Mouse (Mus musculus) heart, embryonic 15.5 days (tissue): ENCODE results near the gene Lcmt1. TPM values are rescaled to one million over a fixed set of nuclear protein-coding genes. Genes with fewer than 3 reads are reported as not detected.

ENCODE experiments used
- ATAC-seq: fragments of 200-750 bp; cut with Nextera tagmentation; replicated peaks from 2 replicates; pipeline ENCODE4 v1.8.0; 2017; ENCODE audit warnings: low read depth, moderate TSS enrichment; ENCODE audit not compliant: insufficient number of reproducible peaks, insufficient read depth, low FRiP score
- H3K27ac ChIP-seq: fragments of 300-500 bp; sonication (generic); 2 replicates; pipeline ENCODE4 v1.5.1; 2015; ENCODE audit warnings: mild to moderate bottlenecking, inconsistent platforms
- H3K27me3 ChIP-seq: fragments of 300-500 bp; sonication (generic); 2 replicates; pipeline ENCODE4 v1.6.1; 2015; ENCODE audit warnings: inconsistent platforms
- H3K36me3 ChIP-seq: fragments of 300-500 bp; sonication (generic); 2 replicates; pipeline ENCODE4 v1.6.1; 2015; ENCODE audit warnings: mild to moderate bottlenecking, inconsistent platforms
- H3K4me1 ChIP-seq: fragments of 300-500 bp; sonication (generic); replicated peaks from 2 replicates; pipeline ENCODE4 v1.6.1; 2015; ENCODE audit warnings: inconsistent platforms
- H3K4me2 ChIP-seq: fragments of 300-500 bp; sonication (generic); 2 replicates; pipeline ENCODE4 v1.6.1; 2015; ENCODE audit warnings: inconsistent platforms, mild to moderate bottlenecking, moderate library complexity
- H3K4me3 ChIP-seq: fragments of 300-500 bp; sonication (generic); 2 replicates; pipeline ENCODE4 v1.5.1; 2015; ENCODE audit warnings: mild to moderate bottlenecking, inconsistent platforms
- H3K9ac ChIP-seq: fragments of 300-500 bp; sonication (generic); 2 replicates; pipeline ENCODE4 v1.6.1; 2015; ENCODE audit warnings: mild to moderate bottlenecking, inconsistent platforms
- H3K9me3 ChIP-seq: fragments of 300-500 bp; sonication (generic); replicated peaks from 2 replicates; pipeline ENCODE4 v1.6.1; 2016; ENCODE audit warnings: inconsistent platforms
- WGBS: fragments of 180-500 bp; shearing (Covaris S2); methylation state at CpG from one replicate; pipeline ENCODE4 v1.1.7; 2015; ENCODE audit warnings: mixed read lengths; 5-methylcytosine and 5-hydroxymethylcytosine counted together
- polyA plus RNA-seq: library from polyadenylated mRNA; unstranded; fragments of >200 nt; fragmentation: Nextera tagmentation; extraction: Ambion mirVana; gene quantifications from 2 replicates; pipeline ENCODE4 v1.2.1, GENCODE M21; 2015

The Lcmt1 gene
- polyA plus RNA-seq, 1 experiment from 2014 or later = 35.2 TPM

DNA sequence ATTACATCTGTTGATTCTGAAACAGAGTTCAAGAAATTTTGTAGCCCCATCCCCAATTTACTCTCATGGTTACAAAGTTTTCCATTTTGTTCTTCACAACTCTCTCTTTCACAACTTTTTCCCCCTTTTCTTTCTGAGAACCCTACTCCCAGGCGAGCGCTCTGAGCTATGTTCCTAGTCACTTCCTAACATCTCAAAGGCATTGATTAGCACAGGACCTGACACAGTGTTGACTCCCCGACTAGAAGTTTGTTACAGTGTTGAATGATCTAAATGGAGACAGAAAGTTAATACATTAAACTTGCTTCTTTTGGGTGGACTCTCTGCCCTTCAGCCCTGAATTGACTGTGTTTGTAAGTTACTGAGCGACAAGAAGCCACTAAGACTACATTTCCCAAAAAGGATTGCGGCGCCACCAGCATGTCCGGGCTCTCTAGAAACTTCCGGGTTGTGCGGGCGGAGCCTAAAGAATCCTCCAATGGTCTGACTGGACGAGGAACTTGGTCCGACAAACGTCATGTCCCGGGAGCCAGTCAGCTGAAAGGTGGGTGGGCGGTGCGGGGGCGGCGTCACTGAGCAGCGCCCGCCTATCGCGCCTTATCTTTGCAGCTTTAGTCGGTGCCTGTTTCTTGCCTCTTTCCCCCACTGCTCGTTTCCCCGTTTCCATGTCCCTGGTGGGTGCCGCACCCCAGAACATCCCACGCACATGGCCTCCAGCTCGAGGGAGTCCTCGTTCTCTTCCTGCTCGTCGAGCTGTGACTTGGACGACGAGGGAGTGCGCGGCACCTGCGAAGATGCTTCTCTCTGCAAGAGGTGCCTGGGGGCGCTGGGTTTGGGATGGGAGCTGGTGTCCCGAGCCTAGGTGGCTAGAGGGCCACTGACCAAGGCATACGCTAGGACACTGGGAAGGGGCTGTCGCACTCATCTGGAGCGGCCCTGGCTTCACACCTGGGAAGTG, 8.1 kb downstream of the Lcmt1 start:
- Histone ChIP-seq H3K9ac (peak overlapping the region; percentile 77), H3K27me3 (no peaks in the 10 kb centered on the region), H3K27ac (peak overlapping the region; percentile 57), H3K36me3 (no peaks in the 10 kb centered on the region), H3K4me3 (peak overlapping the region; percentile 77), H3K4me1 (peaks cover 13% of the 10 kb centered on the region), H3K9me3 (no peaks in the 10 kb centered on the region), H3K4me2 (peak overlapping the region; percentile 86)
- 4% methylated on average over 41 of the region's 41 CpGs for WGBS
- peak; percentile 99 for ATAC-seq

- Histone ChIP-seq H3K36me3 (no peaks in the 10 kb centered on the region), H3K9me3 (no peaks in the 10 kb centered on the region), H3K27me3 (no peaks in the 10 kb centered on the region), H3K4me3 (no peak overlapping the region), H3K27ac (no peak overlapping the region; the same call in 1 of the 2 replicates), H3K9ac (no peak overlapping the region), H3K4me1 (no peaks in the 10 kb centered on the region), H3K4me2 (no peak overlapping the region)
- 61% methylated on average over 11 of the region's 11 CpGs for WGBS
- ATAC-seq = no peak
Measured at GRCm38 (mm10) chr7:123385693-123386407, 16.3 kb downstream of the Lcmt1 start.

- H3K27ac ChIP-seq = no peak overlapping the region
- WGBS = 70% methylated on average over 6 of the region's 6 CpGs
Measured at GRCm38 (mm10) chr7:123389686-123390280, 20.2 kb downstream of the Lcmt1 start.

GRCm38 (mm10) chr7:123394271-123394670, 24.7 kb downstream of the Lcmt1 start:
- no peak overlapping the region for H3K9ac ChIP-seq
- H3K27ac ChIP-seq = no peak overlapping the region
- no peaks in the 10 kb centered on the region; the same call in 1 of the 2 replicates for H3K36me3 ChIP-seq
- no peak overlapping the region for H3K4me3 ChIP-seq
- ATAC-seq = no peak
- H3K4me1 ChIP-seq = peaks cover 9% of the 10 kb centered on the region; the same call in 1 of the 2 replicates
- WGBS = 47% methylated on average over 6 of the region's 6 CpGs
- H3K9me3 ChIP-seq = no peaks in the 10 kb centered on the region
- H3K4me2 ChIP-seq = no peak overlapping the region
- H3K27me3 ChIP-seq = no peaks in the 10 kb centered on the region

More at GRCm38 (mm10) chr7:123389686-123390280, 20.2 kb downstream of the Lcmt1 start:
- Histone ChIP-seq H3K9me3 (no peaks in the 10 kb centered on the region), H3K36me3 (no peaks in the 10 kb centered on the region; the same call in 1 of the 2 replicates), H3K4me3 (no peak overlapping the region), H3K27me3 (no peaks in the 10 kb centered on the region), H3K4me1 (peaks cover 9% of the 10 kb centered on the region; the same call in 1 of the 2 replicates), H3K9ac (no peak overlapping the region), H3K4me2 (no peak overlapping the region)
- no peak for ATAC-seq

DNA sequence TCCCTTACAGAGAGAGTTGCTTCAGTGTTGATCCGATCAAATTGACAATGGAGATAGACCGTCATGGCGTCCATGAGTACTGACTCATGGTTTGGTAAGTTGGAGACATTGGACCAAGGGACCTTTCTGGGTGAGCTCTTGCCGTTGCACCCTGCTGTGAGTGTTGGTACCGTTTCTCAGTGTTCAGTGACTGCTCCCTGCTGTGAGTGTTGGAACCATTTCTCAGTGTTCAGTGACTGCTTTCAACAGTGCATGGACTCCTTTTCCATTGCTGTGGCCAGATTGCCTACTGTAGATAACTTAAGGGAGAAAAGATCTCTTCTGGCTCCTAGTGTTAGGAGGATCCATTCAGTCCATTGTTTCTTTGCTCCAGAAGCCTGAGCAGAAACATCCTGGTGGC, 27.3 kb downstream of the Lcmt1 start:
- peaks cover 9% of the 10 kb centered on the region; the same call in 1 of the 2 replicates for H3K4me1 ChIP-seq
- H3K27me3 ChIP-seq = no peaks in the 10 kb centered on the region
- WGBS = 91% methylated on average over 5 of the region's 5 CpGs
- ATAC-seq = no peak
- H3K27ac ChIP-seq = no peak overlapping the region
- no peak overlapping the region for H3K9ac ChIP-seq
- no peaks in the 10 kb centered on the region; the same call in 1 of the 2 replicates for H3K36me3 ChIP-seq
- H3K4me3 ChIP-seq = no peak overlapping the region
- no peak overlapping the region for H3K4me2 ChIP-seq
- H3K9me3 ChIP-seq = no peaks in the 10 kb centered on the region

GRCm38 (mm10) chr7:123397369-123397768, 27.8 kb downstream of the Lcmt1 start:
- ATAC-seq = no peak
- WGBS = 74% methylated on average over 8 of the region's 8 CpGs
- Histone ChIP-seq H3K27ac (no peak overlapping the region), H3K4me1 (peaks cover 9% of the 10 kb centered on the region; the same call in 1 of the 2 replicates), H3K36me3 (peaks cover 4% of the 10 kb centered on the region), H3K9ac (no peak overlapping the region), H3K27me3 (no peaks in the 10 kb centered on the region), H3K4me3 (no peak overlapping the region), H3K9me3 (no peaks in the 10 kb centered on the region), H3K4me2 (no peak overlapping the region)

DNA sequence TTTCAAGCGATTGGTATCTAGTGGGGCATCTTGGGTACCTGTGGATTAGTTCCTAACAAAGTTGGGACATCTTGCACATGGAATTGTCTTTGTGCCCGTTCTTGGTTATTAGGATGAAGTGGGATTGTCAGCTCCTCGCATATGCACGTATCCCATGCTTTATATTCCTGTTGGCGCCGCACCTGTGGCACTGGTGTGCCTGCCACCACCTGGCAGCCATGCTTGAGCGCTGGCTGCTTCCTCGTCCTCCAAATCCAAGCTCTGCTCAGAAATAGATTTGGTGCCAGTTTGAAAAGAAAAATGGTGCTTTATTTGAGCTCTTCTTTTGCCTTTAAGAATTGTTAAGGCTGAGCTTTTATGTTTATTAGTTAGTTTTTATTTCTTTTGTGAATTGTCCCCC, 28.3 kb downstream of the Lcmt1 start:
- H3K27me3 ChIP-seq = no peaks in the 10 kb centered on the region
- H3K9ac ChIP-seq = no peak overlapping the region
- no peak overlapping the region for H3K27ac ChIP-seq
- no peak overlapping the region for H3K4me2 ChIP-seq
- H3K9me3 ChIP-seq = no peaks in the 10 kb centered on the region
- WGBS = 86% methylated on average over 8 of the region's 8 CpGs
- H3K4me3 ChIP-seq = no peak overlapping the region
- peaks cover 5% of the 10 kb centered on the region; the same call in 1 of the 2 replicates for H3K36me3 ChIP-seq
- H3K4me1 ChIP-seq = peaks cover 9% of the 10 kb centered on the region; the same call in 1 of the 2 replicates
- ATAC-seq = no peak

GRCm38 (mm10) chr7:123398828-123399227, 29.2 kb downstream of the Lcmt1 start:
- 21% methylated on average over 7 of the region's 7 CpGs for WGBS
- no peak for ATAC-seq

GRCm38 (mm10) chr7:123399286-123399685, 29.7 kb downstream of the Lcmt1 start:
- H3K4me2 ChIP-seq = no peak overlapping the region
- peaks cover 3% of the 10 kb centered on the region; the same call in 1 of the 2 replicates for H3K4me1 ChIP-seq
- 74% methylated on average over 4 of the region's 4 CpGs for WGBS
- no peaks in the 10 kb centered on the region for H3K9me3 ChIP-seq
- no peak overlapping the region for H3K4me3 ChIP-seq
- ATAC-seq = no peak
- H3K36me3 ChIP-seq = peaks cover 5% of the 10 kb centered on the region; the same call in 1 of the 2 replicates
- H3K27me3 ChIP-seq = no peaks in the 10 kb centered on the region
- H3K9ac ChIP-seq = no peak overlapping the region
- no peak overlapping the region for H3K27ac ChIP-seq

More at GRCm38 (mm10) chr7:123398828-123399227, 29.2 kb downstream of the Lcmt1 start:
- Histone ChIP-seq H3K27ac (no peak overlapping the region), H3K9ac (no peak overlapping the region), H3K4me1 (peaks cover 6% of the 10 kb centered on the region; the same call in 1 of the 2 replicates), H3K4me3 (no peak overlapping the region), H3K4me2 (no peak overlapping the region), H3K36me3 (peaks cover 5% of the 10 kb centered on the region; the same call in 1 of the 2 replicates), H3K9me3 (no peaks in the 10 kb centered on the region), H3K27me3 (no peaks in the 10 kb centered on the region)

DNA sequence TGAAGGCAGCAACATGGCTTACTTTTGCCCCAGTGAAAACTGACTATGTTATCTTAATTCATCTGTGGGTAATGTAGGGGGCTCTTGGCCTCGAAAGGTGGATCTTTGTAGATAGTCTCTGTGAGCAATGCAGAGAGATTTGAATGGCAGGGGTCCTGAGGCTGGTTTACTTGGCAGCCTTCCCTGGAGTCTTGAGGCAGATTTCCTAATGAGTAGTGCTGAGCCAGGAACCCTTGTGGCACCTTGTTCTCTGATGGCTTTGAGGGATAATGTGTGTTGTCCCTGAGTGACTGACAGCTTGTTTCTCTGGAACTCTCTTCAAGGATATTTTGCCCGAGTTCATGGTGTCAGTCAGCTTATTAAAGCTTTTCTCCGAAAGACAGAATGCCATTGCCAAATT, 31.5 kb downstream of the Lcmt1 start:
- Histone ChIP-seq H3K36me3 (peaks cover 5% of the 10 kb centered on the region; the same call in 1 of the 2 replicates), H3K27me3 (no peaks in the 10 kb centered on the region), H3K4me1 (peaks cover 15% of the 10 kb centered on the region), H3K27ac (no peak overlapping the region), H3K9me3 (no peaks in the 10 kb centered on the region), H3K4me3 (no peak overlapping the region), H3K4me2 (no peak overlapping the region), H3K9ac (no peak overlapping the region)
- no peak for ATAC-seq
- 79% methylated on average over 3 of the region's 3 CpGs for WGBS

DNA sequence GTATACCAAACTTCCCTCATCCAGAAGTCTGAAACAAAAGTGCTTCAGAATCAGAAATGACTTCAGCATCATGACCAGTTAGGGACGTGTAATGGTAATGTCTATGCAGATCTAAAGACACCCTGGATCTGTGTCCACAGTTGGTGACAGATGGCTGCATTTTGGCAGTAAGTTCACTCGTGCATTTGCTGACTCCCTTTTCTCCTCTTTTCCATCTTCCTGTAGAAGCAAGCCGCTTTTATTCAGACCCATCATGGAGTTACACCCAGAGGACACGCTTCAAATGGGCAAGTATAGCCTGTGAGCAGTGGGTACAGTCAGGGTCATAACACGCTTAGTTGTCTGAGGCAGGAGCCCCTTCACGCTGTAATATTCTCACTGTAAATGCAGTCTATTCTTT, 34.6 kb downstream of the Lcmt1 start:
- H3K9ac ChIP-seq = no peak overlapping the region
- peaks cover 5% of the 10 kb centered on the region; the same call in 1 of the 2 replicates for H3K36me3 ChIP-seq
- WGBS = 76% methylated on average over 6 of the region's 6 CpGs
- ATAC-seq = no peak
- H3K4me1 ChIP-seq = peaks cover 19% of the 10 kb centered on the region
- H3K4me3 ChIP-seq = no peak overlapping the region
- no peak overlapping the region for H3K27ac ChIP-seq
- no peak overlapping the region for H3K4me2 ChIP-seq
- no peaks in the 10 kb centered on the region for H3K27me3 ChIP-seq
- H3K9me3 ChIP-seq = no peaks in the 10 kb centered on the region
